Mouse (Mus musculus) kidney, adult 9 months (tissue): ENCODE data around the gene Sox13.
"Not testable (repeated sequence)": the region's sequence is repeated elsewhere in the genome, so short reads cannot be mapped to it uniquely, and the experiment has no call there.

Experiments used
- DNase-seq: peaks from one replicate; pipeline ENCODE4 v3.0.0; 2022

The Sox13 gene

GRCm38 (mm10) chr1:133366951-133367605 is 57.1 kb downstream of the Sox13 start:
- no peak for DNase-seq

GRCm38 (mm10) chr1:133364890-133365289 is 59.3 kb downstream of the Sox13 start:
- no peak for DNase-seq

- DNase-seq: no peak
Observed at GRCm38 (mm10) chr1:133364022-133364630, 60.1 kb downstream of the Sox13 start.

GRCm38 (mm10) chr1:133363276-133364021 is 60.7 kb downstream of the Sox13 start, which contains the start of gene Etnk2:
Etnk2 (plus strand) TSS chr1:133363572.
- DNase-seq: peak; percentile 89

- DNase-seq: no peak
Observed at GRCm38 (mm10) chr1:133362103-133362502, 62.1 kb downstream of the Sox13 start.

- DNase-seq: peak; percentile 64
Observed at GRCm38 (mm10) chr1:133361006-133361405, 63.2 kb downstream of the Sox13 start.

- no peak for DNase-seq
Observed at GRCm38 (mm10) chr1:133356330-133356729, 67.8 kb downstream of the Sox13 start.

GRCm38 (mm10) chr1:133355912-133356311 is 68.3 kb downstream of the Sox13 start:
- no peak for DNase-seq

- no peak for DNase-seq
Observed at GRCm38 (mm10) chr1:133355469-133355868, 68.7 kb downstream of the Sox13 start.

GRCm38 (mm10) chr1:133353371-133353809 is 70.8 kb downstream of the Sox13 start:
- DNase-seq: peak; percentile 87

- no peak for DNase-seq
Observed at GRCm38 (mm10) chr1:133351762-133352161, 72.4 kb downstream of the Sox13 start.

- DNase-seq: no peak
Observed at GRCm38 (mm10) chr1:133350210-133350609, 74.0 kb downstream of the Sox13 start, which contains the start of gene Ren1. Ren1 (plus strand) TSS chr1:133350510.

- peak; percentile 66 for DNase-seq
Observed at GRCm38 (mm10) chr1:133347693-133348520, 76.3 kb downstream of the Sox13 start.

GRCm38 (mm10) chr1:133347226-133347625 is 77.0 kb downstream of the Sox13 start:
- no peak for DNase-seq

GRCm38 (mm10) chr1:133346531-133346930 is 77.6 kb downstream of the Sox13 start:
- no peak for DNase-seq

GRCm38 (mm10) chr1:133344357-133344756 is 79.8 kb downstream of the Sox13 start:
- no peak for DNase-seq

GRCm38 (mm10) chr1:133340403-133340802 is 83.8 kb downstream of the Sox13 start:
- DNase-seq: not testable (repeated sequence)

- DNase-seq: no peak
Observed at GRCm38 (mm10) chr1:133333937-133334336, 90.2 kb downstream of the Sox13 start.

- DNase-seq: no peak
Observed at GRCm38 (mm10) chr1:133332656-133333430, 91.3 kb downstream of the Sox13 start.
